Mouse (Mus musculus) bone marrow macrophage, adult 2 months (primary cell): Measurements from ENCODE around the gene Clec12b. TPM values are rescaled to one million over a fixed set of nuclear protein-coding genes. Genes with fewer than 3 reads are reported as not detected.
"Not testable (repeated sequence)": the region's sequence is repeated elsewhere in the genome, so short reads cannot be mapped to it uniquely, and the experiment has no call there.

Source experiments
- H3K27ac ChIP-seq: 2 replicates; pipeline ENCODE4 v1.5.1; 2012; ENCODE audit warnings: low read depth, low read length; ENCODE audit not compliant: insufficient read depth
- H3K4me1 ChIP-seq: 2 replicates; pipeline ENCODE4 v1.6.1; 2012; ENCODE audit warnings: low read length; ENCODE audit not compliant: control insufficient read depth, insufficient read depth
- H3K4me3 ChIP-seq: 2 replicates; pipeline ENCODE4 v1.5.1; 2012; ENCODE audit warnings: mild to moderate bottlenecking, low read length, moderate library complexity; ENCODE audit not compliant: insufficient read depth
- CTCF ChIP-seq: IDR thresholded peaks from 2 replicates; pipeline ENCODE4 v1.5.1; 2012; ENCODE audit warnings: low read depth, mild to moderate bottlenecking, low read length, moderate library complexity
- POLR2A ChIP-seq: IDR thresholded peaks from 2 replicates; pipeline ENCODE4 v1.6.1; 2012; ENCODE audit warnings: mild to moderate bottlenecking, low read depth, low read length, borderline replicate concordance
- polyA plus RNA-seq: library from polyadenylated mRNA; stranded (reverse); fragments of >200 nt; gene quantifications from 2 replicates; pipeline ENCODE4 v1.2.4, GENCODE M21; 2012; ENCODE audit not compliant: missing spikeins, insufficient read depth, insufficient read length

Gene Clec12b
- polyA plus RNA-seq, 1 experiment = not detected

GRCm38 (mm10) chr6:129344408-129344807 is 41.3 kb downstream of the Clec12b start:
- Histone ChIP-seq H3K4me3 (no peak overlapping the region), H3K27ac (peak overlapping the region; percentile 57), H3K4me1 (peaks cover 21% of the 10 kb centered on the region)
- TF ChIP-seq CTCF (no peak), POLR2A (no peak)

- H3K4me3 ChIP-seq, H3K27ac ChIP-seq: not testable (repeated sequence)
- H3K4me1 ChIP-seq = peaks cover 15% of the 10 kb centered on the region
These were observed 43.3 kb downstream of the Clec12b start, which contains the start of gene Clec12a for GRCm38 (mm10) chr6:129342391-129342790. TSS of gene Clec12a (plus strand) at chr6:129342691.

- TF ChIP-seq POLR2A = no peak
- TF ChIP-seq CTCF = no peak
- Histone ChIP-seq H3K4me1 (peaks cover 10% of the 10 kb centered on the region), H3K4me3 (no peak overlapping the region), H3K27ac (no peak overlapping the region)
These were observed 47.9 kb downstream of the Clec12b start for GRCm38 (mm10) chr6:129337751-129338150.

- Histone ChIP-seq H3K27ac (peak overlapping the region; percentile 52), H3K4me3 (peak overlapping the region; percentile 22; the same call in 1 of the 2 replicates), H3K4me1 (peaks cover 13% of the 10 kb centered on the region)
- TF ChIP-seq POLR2A (no peak), CTCF (peak; percentile 67)
These were observed 52.0 kb downstream of the Clec12b start for GRCm38 (mm10) chr6:129333674-129334078.

GRCm38 (mm10) chr6:129331610-129332009 is 54.1 kb downstream of the Clec12b start, which contains the start of gene 4922502D21Rik:
TSS of gene 4922502D21Rik (minus strand) at chr6:129331796.
- TF ChIP-seq CTCF (no peak), POLR2A (no peak)
- Histone ChIP-seq H3K4me1 (peaks cover 13% of the 10 kb centered on the region), H3K27ac (no peak within 1 kb of the TSS), H3K4me3 (no peak within 1 kb of the TSS)

GRCm38 (mm10) chr6:129326568-129327150 is 59.0 kb downstream of the Clec12b start:
- H3K4me3 ChIP-seq = no peak overlapping the region
- no peak overlapping the region for H3K27ac ChIP-seq
- peaks cover 12% of the 10 kb centered on the region for H3K4me1 ChIP-seq
- TF ChIP-seq CTCF (no peak), POLR2A (no peak)

- no peak for TF ChIP-seq CTCF
- no peak for TF ChIP-seq POLR2A
- no peak overlapping the region for H3K27ac ChIP-seq
- H3K4me1 ChIP-seq = peaks cover 12% of the 10 kb centered on the region
- H3K4me3 ChIP-seq = no peak overlapping the region
These were observed 59.7 kb downstream of the Clec12b start for GRCm38 (mm10) chr6:129326016-129326415.

Other genes starting within 250 kb of the Clec12b start
- 99.8 and 118 TPM in 2 replicates for gene Clec2d, start 205.3 kb downstream of the Clec12b start, polyA plus RNA-seq
- 1.7 and 2.1 TPM in 2 replicates for gene Cd69, start 110.4 kb downstream of the Clec12b start, polyA plus RNA-seq
- gene 4922502D21Rik, start 54.1 kb downstream of the Clec12b start, polyA plus RNA-seq = not detected in 2 replicates
- 600 and 634 TPM in 2 replicates for gene Clec12a, start 43.2 kb downstream of the Clec12b start, polyA plus RNA-seq
- gene Clec1b, start 11.4 kb upstream of the Clec12b start, polyA plus RNA-seq = 2.4 and 2.7 TPM in 2 replicates
- 0.24 and 0.84 TPM in 2 replicates for gene Clec9a, start 23.0 kb upstream of the Clec12b start, polyA plus RNA-seq
- 0.46 and 0.69 TPM in 2 replicates for gene Clec1a, start 66.1 kb upstream of the Clec12b start, polyA plus RNA-seq
- gene Olr1, start 121.3 kb upstream of the Clec12b start, polyA plus RNA-seq = not detected in 2 replicates
- gene Tmem52b, start 126.7 kb upstream of the Clec12b start, polyA plus RNA-seq = not detected in 2 replicates
- gene Gabarapl1, start 147.3 kb upstream of the Clec12b start, polyA plus RNA-seq = 115 and 118 TPM in 2 replicates
- gene Klre1, start 192.0 kb upstream of the Clec12b start, polyA plus RNA-seq = not detected in 2 replicates
- gene Klrd1, start 205.9 kb upstream of the Clec12b start, polyA plus RNA-seq = not detected in 2 replicates
- gene Klrk1, start 238.0 kb upstream of the Clec12b start, polyA plus RNA-seq = 0.92 and 1.3 TPM in 2 replicates